9 mouse cellular contexts compared by ENCODE assay signal in genomic region chr7:138847316-138848027, GRCm38 (mm10). TPM values are rescaled to one million over a fixed set of nuclear protein-coding genes. Genes with fewer than 3 reads are reported as not detected.
DNase-seq lines count a peak whose midpoint lies in the region; ATAC-seq and TF ChIP-seq lines count a peak whose summit lies in the region.
"Had no signal": no experiment of that assay in that cellular context is flagged by ENCODE, and none has a peak within 500 bp of the region (broad histone marks: within the 10 kb centered on the region; RNA-seq: fewer than 3 reads in every experiment).

No protein-coding gene starts in this region.

- no peaks in the 10 kb centered on the region for H3K9me3 ChIP-seq in forebrain, embryonic 15.5 days
- H3K9me3 ChIP-seq in liver, embryonic 16.5 days (replicated peaks; ENCODE audit: control insufficient read depth, low read length): no peaks in the 10 kb centered on the region

- TF ChIP-seq CTCF in gastrocnemius, adult 2 months (IDR thresholded peaks at IDR 0.05): no peak

- peaks cover 59% of the 10 kb centered on the region for H3K4me1 ChIP-seq in forebrain, embryonic 15.5 days
- H3K4me1 ChIP-seq in liver, embryonic 16.5 days (ENCODE audit: control insufficient read depth, low read depth, low read length): peaks cover 30% of the 10 kb centered on the region

- H3K36me3 ChIP-seq in forebrain, embryonic 15.5 days: peaks cover 7% of the 10 kb centered on the region
- peaks cover 5% of the 10 kb centered on the region for H3K36me3 ChIP-seq in liver, embryonic 16.5 days (ENCODE audit: control insufficient read depth, insufficient read depth)

- peak overlapping the region; percentile 79 for H3K4me2 ChIP-seq in forebrain, embryonic 15.5 days (replicated peaks)
- H3K4me2 ChIP-seq in liver, embryonic 16.5 days (ENCODE audit: low read depth, low read length): peak overlapping the region; percentile 96

- H3K9ac ChIP-seq in forebrain, embryonic 15.5 days (replicated peaks): peak overlapping the region; percentile 91
- peak overlapping the region; percentile 97 for H3K9ac ChIP-seq in liver, embryonic 16.5 days (ENCODE audit: low read depth, low read length)

- peak overlapping the region; percentile 96 for H3K4me3 ChIP-seq in gastrocnemius, adult 2 months
- H3K4me3 ChIP-seq in forebrain, embryonic 15.5 days: peak overlapping the region; percentile 85
- H3K4me3 ChIP-seq in liver, embryonic 16.5 days (ENCODE audit: low read depth, low read length): peak overlapping the region; percentile 95

- no peaks in the 10 kb centered on the region for H3K27me3 ChIP-seq in forebrain, embryonic 15.5 days
- no peaks in the 10 kb centered on the region for H3K27me3 ChIP-seq in liver, embryonic 16.5 days (ENCODE audit: control insufficient read depth, insufficient read depth, low read depth, low read length)
- H3K27me3 ChIP-seq: Patski had no signal

- peak overlapping the region; percentile 100 for H3K27ac ChIP-seq in gastrocnemius, adult 2 months
- H3K27ac ChIP-seq in forebrain, embryonic 15.5 days (replicated peaks): no peak overlapping the region
- peak overlapping the region; percentile 96; the same call in 1 of the 2 replicates for H3K27ac ChIP-seq in liver, embryonic 16.5 days (ENCODE audit: low read length)

- ATAC-seq in forebrain, embryonic 15.5 days (replicated peaks): no peak
- ATAC-seq in liver, embryonic 16.5 days (ENCODE audit: low read depth): no peak

- intact Hi-C loops in gastrocnemius, adult 2 months (cut with DNase I): loop anchor here (2.0 kb wide), 1 partner anchor 61 kb away; the partner anchor contains the start of gene Bnip3

- DNase-seq in gastrocnemius, adult 2 months: no peak
- no peak for DNase-seq in gastrocnemius, postnatal 10 days
- peak; percentile 35 for DNase-seq in CD4-positive helper T cell, adult 2 months (ENCODE audit: low read depth, low spot score)
- DNase-seq in Muller cell, postnatal 12 days (ENCODE audit: inconsistent ontology term): no peak
- DNase-seq in urinary bladder, adult 18-20 months (ENCODE audit: low spot score in 2 of 2): no peak
- no peak for DNase-seq in cerebellum, postnatal 4 days (ENCODE audit: low spot score in 2 of 2)

- WGBS in forebrain, embryonic 15.5 days: 45% methylated on average over 13 of the region's 13 CpGs
- WGBS in liver, embryonic 16.5 days (ENCODE audit: insufficient replicate concordance): 33% methylated on average over 13 of the region's 13 CpGs

RNA-seq across cellular contexts. Expression of gene Mapk1ip1, which starts 1.4 kb away (rescaled TPM):
- 10 to 100 TPM; 29.6 to 31.8 TPM for total RNA-seq in gastrocnemius, adult 2 months (2021)
- 10 to 100 TPM; 13.5 to 14.7 TPM for total RNA-seq in gastrocnemius, postnatal 10 days (2021)
- 31.6 and 34.2 TPM in 2 replicates for polyA plus RNA-seq in forebrain, embryonic 15.5 days (2015; fragmentation: Nextera tagmentation; extraction: Ambion mirVana)
- polyA plus RNA-seq in liver, embryonic 16.5 days (2015; fragmentation: Nextera tagmentation; extraction: Ambion mirVana): 3.9 and 4.3 TPM in 2 replicates

RNA-seq across cellular contexts. Expression of gene Ppp2r2d, which starts 1.6 kb away (rescaled TPM):
- total RNA-seq in gastrocnemius, adult 2 months (2021): 10 to 100 TPM; 42.5 to 43.5 TPM
- total RNA-seq in gastrocnemius, postnatal 10 days (2021): 10 to 100 TPM; 32.5 TPM
- 71.3 and 73.4 TPM in 2 replicates for polyA plus RNA-seq in forebrain, embryonic 15.5 days (2015; fragmentation: Nextera tagmentation; extraction: Ambion mirVana)
- 5.7 TPM in 2 replicates for polyA plus RNA-seq in liver, embryonic 16.5 days (2015; fragmentation: Nextera tagmentation; extraction: Ambion mirVana)
